Mouse (Mus musculus) lung, postnatal 0 days (tissue): Measurements from ENCODE around the gene Tmem120a.

ENCODE experiments used
- CTCF ChIP-seq: IDR thresholded peaks from 2 replicates; pipeline ENCODE4 v1.5.1; 2016; ENCODE audit warnings: antibody characterized with exemption, mild to moderate bottlenecking
- EP300 ChIP-seq: IDR thresholded peaks from 2 replicates; pipeline ENCODE4 v1.6.1; 2016; ENCODE audit warnings: antibody characterized with exemption, mild to moderate bottlenecking, control low read depth

DNA sequence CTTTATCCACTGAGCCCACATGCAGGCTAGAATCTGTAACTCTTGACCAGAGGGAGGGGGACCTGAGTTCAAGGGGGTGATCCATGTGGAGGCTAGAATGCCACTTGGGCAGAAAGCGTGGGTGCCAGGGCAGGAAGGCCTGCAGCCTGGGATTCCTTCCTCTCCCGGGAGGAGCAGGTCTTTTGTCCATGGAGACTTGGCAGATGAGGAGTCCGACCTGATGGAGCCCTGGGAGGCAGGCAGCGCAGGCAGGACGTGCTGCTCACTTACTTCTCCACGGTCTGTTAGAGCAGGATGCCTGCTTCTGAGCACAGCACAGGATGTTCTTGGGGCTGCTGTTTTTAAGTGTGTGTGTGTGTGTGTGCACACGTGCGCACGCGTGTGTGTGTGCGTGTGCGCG is 37.2 kb downstream of the Tmem120a start:
- TF ChIP-seq CTCF (no peak), EP300 (no peak)
